Mouse (Mus musculus): ENCODE results near the gene Fkbp11. TPM values are rescaled to one million over a fixed set of nuclear protein-coding genes. Genes with fewer than 3 reads are reported as not detected.
"Not testable (repeated sequence)": the region's sequence is repeated elsewhere in the genome, so short reads cannot be mapped to it uniquely, and the experiment has no call there.

The Fkbp11 gene
- 1 to 10 TPM; 1.3 to 2.7 TPM for total RNA-seq (2021)
- long read RNA-seq, experiment 1: 0 reads
- long read RNA-seq, experiment 2, partial matches to known transcripts: 0 of 3 reads
- long read RNA-seq, experiment 2, other reads (novel, unspliced or antisense): 0 of 3 reads

- DNase-seq (ENCODE audit: low spot score in 2 of 2): peak in 1 of 2 experiments; percentile 48
Measured at GRCm38 (mm10) chr15:98727443-98728321, at the start of gene Fkbp11. Fkbp11 (minus strand) TSS chr15:98728198.

- DNase-seq (ENCODE audit: low spot score in 2 of 2): no peak
Measured at GRCm38 (mm10) chr15:98777762-98778161, 49.8 kb upstream of the Fkbp11 start, which contains the start of gene Wnt10b. Wnt10b (minus strand) TSS chr15:98778150.

GRCm38 (mm10) chr15:98777005-98777616 is 49.1 kb upstream of the Fkbp11 start:
- DNase-seq (ENCODE audit: low spot score in 2 of 2): no peak

- DNase-seq (ENCODE audit: low spot score in 2 of 2): no peak
Measured at GRCm38 (mm10) chr15:98776280-98777004, 48.4 kb upstream of the Fkbp11 start.

- no peak for DNase-seq (ENCODE audit: low spot score in 2 of 2)
Measured at GRCm38 (mm10) chr15:98775533-98775932, 47.5 kb upstream of the Fkbp11 start.

GRCm38 (mm10) chr15:98774096-98774495 is 46.1 kb upstream of the Fkbp11 start:
- no peak for DNase-seq (ENCODE audit: low spot score in 2 of 2)

- DNase-seq (ENCODE audit: low spot score in 2 of 2): no peak
Measured at GRCm38 (mm10) chr15:98772511-98773211, 44.7 kb upstream of the Fkbp11 start.

- no peak for DNase-seq (ENCODE audit: low spot score in 2 of 2)
Measured at GRCm38 (mm10) chr15:98771813-98772425, 43.9 kb upstream of the Fkbp11 start.

GRCm38 (mm10) chr15:98768259-98768658 is 40.3 kb upstream of the Fkbp11 start:
- no peak for DNase-seq (ENCODE audit: low spot score in 2 of 2)

GRCm38 (mm10) chr15:98765929-98766328 is 37.9 kb upstream of the Fkbp11 start:
- no peak for DNase-seq (ENCODE audit: low spot score in 2 of 2)

GRCm38 (mm10) chr15:98762670-98763529 is 34.9 kb upstream of the Fkbp11 start, which contains the start of gene Arf3:
Arf3 (minus strand) TSS chr15:98763214.
- peak; percentile 95 to 96 for DNase-seq (ENCODE audit: low spot score in 2 of 2)

- peak; percentile 68 to 79 for DNase-seq (ENCODE audit: low spot score in 2 of 2)
Measured at GRCm38 (mm10) chr15:98762201-98762621, 34.2 kb upstream of the Fkbp11 start.

- no peak for DNase-seq (ENCODE audit: low spot score in 2 of 2)
Measured at GRCm38 (mm10) chr15:98754125-98754524, 26.1 kb upstream of the Fkbp11 start.

GRCm38 (mm10) chr15:98753021-98753423 is 25.0 kb upstream of the Fkbp11 start:
- DNase-seq (ENCODE audit: low spot score in 2 of 2): no peak

GRCm38 (mm10) chr15:98749093-98749492 is 21.1 kb upstream of the Fkbp11 start:
- DNase-seq (ENCODE audit: low spot score in 2 of 2): no peak

- no peak for DNase-seq (ENCODE audit: low spot score in 2 of 2)
Measured at GRCm38 (mm10) chr15:98747296-98747695, 19.3 kb upstream of the Fkbp11 start.

- no peak for DNase-seq (ENCODE audit: low spot score in 2 of 2)
Measured at GRCm38 (mm10) chr15:98746344-98746965, 18.5 kb upstream of the Fkbp11 start.

GRCm38 (mm10) chr15:98743863-98744262 is 15.9 kb upstream of the Fkbp11 start:
- not testable (repeated sequence) for DNase-seq (ENCODE audit: low spot score in 2 of 2)

Measured in layer of hippocampus, postnatal 14 days (tissue).